Mouse (Mus musculus) G1E (cell line): ENCODE results near the gene Pidd1.

ENCODE experiments used
- CTCF ChIP-seq: IDR thresholded peaks from 2 replicates; pipeline ENCODE4 v1.5.1; 2012; ENCODE audit warnings: low read depth, low read length, inconsistent platforms, mixed read lengths
- GATA1 ChIP-seq: IDR thresholded peaks from 2 replicates; pipeline ENCODE4 v1.6.1; 2012; ENCODE audit warnings: borderline replicate concordance, low read length, inconsistent platforms, mixed read lengths

DNA sequence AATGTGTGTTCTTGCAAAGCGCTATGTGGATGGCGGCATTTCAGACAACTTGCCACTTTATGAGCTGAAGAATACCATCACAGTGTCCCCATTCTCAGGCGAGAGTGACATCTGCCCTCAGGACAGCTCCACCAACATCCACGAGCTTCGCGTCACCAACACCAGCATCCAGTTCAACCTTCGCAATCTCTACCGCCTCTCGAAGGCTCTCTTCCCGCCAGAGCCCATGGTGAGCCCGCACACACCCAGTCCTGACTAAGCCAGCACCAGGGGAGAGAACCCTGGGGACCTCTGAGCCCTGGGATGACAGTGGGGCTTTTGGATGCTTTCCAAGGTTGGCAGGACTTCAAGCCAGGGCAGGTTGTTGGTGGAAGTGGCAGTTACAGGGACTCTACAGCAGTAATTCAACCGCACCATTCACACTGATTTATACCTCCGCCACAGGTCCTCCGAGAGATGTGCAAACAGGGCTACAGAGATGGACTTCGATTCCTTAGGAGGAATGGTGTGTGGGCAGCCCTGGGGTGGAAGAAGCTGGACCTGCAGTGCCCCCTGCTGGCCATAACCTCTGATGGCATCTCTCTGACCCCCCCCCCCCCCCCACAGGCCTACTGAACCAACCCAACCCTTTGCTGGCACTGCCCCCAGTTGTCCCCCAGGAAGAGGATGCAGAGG, 14.3 kb upstream of the Pidd1 start:
- TF ChIP-seq CTCF (peak; percentile 23; the same call in 1 of the 2 replicates), GATA1 (no peak)
